In genomic region chr1:83665326-83665725, GRCm38 (mm10) we compare ENCODE assay signal across 7 mouse cellular contexts.
"Had no signal": no experiment of that assay in that cellular context is flagged by ENCODE, and none has a peak within 500 bp of the region (broad histone marks: within the 10 kb centered on the region; RNA-seq: fewer than 3 reads in every experiment).

No protein-coding gene starts in this region.

- DNase-seq: lung, adult 2 months; lung, postnatal 14 days; lung, postnatal 36 days; right cerebral cortex, postnatal 14 days; thymus, adult 2 months; thymus, postnatal 25 days; thymus, postnatal 4 days had no signal
